Mouse (Mus musculus) small intestine, adult 2 months (tissue): ENCODE measurements around the gene Slc41a3.

Experiments
- CTCF ChIP-seq: fragments of 200-500 bp; IDR thresholded peaks from 2 replicates; pipeline ENCODE4 v1.5.1; 2012; ENCODE audit warnings: low read depth, mild to moderate bottlenecking, control low read depth, inconsistent platforms, low read length, moderate library complexity, mixed read lengths; ENCODE audit not compliant: insufficient replicate concordance, insufficient read length; ENCODE audit errors: extremely low read depth
- POLR2A ChIP-seq: fragments of 200-500 bp; IDR thresholded peaks from 2 replicates; pipeline ENCODE4 v1.6.1; 2012; ENCODE audit warnings: low read depth, mild to moderate bottlenecking, control low read depth, inconsistent platforms, low read length, moderate library complexity

- no peak for TF ChIP-seq CTCF
- no peak for TF ChIP-seq POLR2A
These were observed 25.9 kb downstream of the Slc41a3 start for GRCm38 (mm10) chr6:90630427-90630826.
